Mouse (Mus musculus): ENCODE measurements at regions not wholly inside any gene's neighbourhood (a gene's known extent, or its start where the extent isn't known, plus 50 kb on each side); places are given as distances from the start of the nearest gene placed in this dataset.

GRCm38 (mm10) chr6:84473171-84473570, 120.5 kb downstream of the Cyp26b1 start:
- WGBS: 73% methylated on average over 3 of the region's 3 CpGs

GRCm38 (mm10) chr6:84472287-84472686, 121.4 kb downstream of the Cyp26b1 start:
- no peaks in the 10 kb centered on the region for H3K27me3 ChIP-seq (replicated peaks)
- no peak overlapping the region for H3K4me3 ChIP-seq
- no peak overlapping the region for H3K27ac ChIP-seq
- no peak overlapping the region for H3K4me2 ChIP-seq (replicated peaks)
- WGBS: 23% methylated on average over 3 of the region's 3 CpGs
- H3K9me3 ChIP-seq: no peaks in the 10 kb centered on the region
- H3K4me1 ChIP-seq: 0 out of 2 replicates have a peak, but pooled peaks cover 3% of the 10 kb centered on the region
- H3K36me3 ChIP-seq: no peaks in the 10 kb centered on the region
- no peak for ATAC-seq (ENCODE audit: low FRiP score, low read depth)
- H3K9ac ChIP-seq: no peak overlapping the region

More at GRCm38 (mm10) chr6:84473171-84473570, 120.5 kb downstream of the Cyp26b1 start:
- no peak overlapping the region for H3K4me3 ChIP-seq
- no peaks in the 10 kb centered on the region for H3K27me3 ChIP-seq (replicated peaks)
- no peak overlapping the region for H3K27ac ChIP-seq
- no peaks in the 10 kb centered on the region for H3K36me3 ChIP-seq
- ATAC-seq (ENCODE audit: low FRiP score, low read depth): no peak
- H3K9ac ChIP-seq: no peak overlapping the region
- H3K9me3 ChIP-seq: no peaks in the 10 kb centered on the region
- H3K4me1 ChIP-seq: 0 out of 2 replicates have a peak, but pooled peaks cover 3% of the 10 kb centered on the region
- H3K4me2 ChIP-seq (replicated peaks): no peak overlapping the region

- no peak overlapping the region for H3K4me2 ChIP-seq (replicated peaks)
- no peaks in the 10 kb centered on the region for H3K9me3 ChIP-seq
- H3K36me3 ChIP-seq: no peaks in the 10 kb centered on the region
- no peak overlapping the region for H3K4me3 ChIP-seq
- WGBS: 91% methylated on average over 3 of the region's 3 CpGs
- no peaks in the 10 kb centered on the region for H3K4me1 ChIP-seq
- no peak for ATAC-seq (ENCODE audit: low FRiP score, low read depth)
- H3K27me3 ChIP-seq (replicated peaks): no peaks in the 10 kb centered on the region
- no peak overlapping the region for H3K27ac ChIP-seq
- no peak overlapping the region for H3K9ac ChIP-seq
Observed at GRCm38 (mm10) chr6:84467319-84467718, 126.4 kb downstream of the Cyp26b1 start.

GRCm38 (mm10) chr6:84466223-84466622, 127.5 kb downstream of the Cyp26b1 start:
- Histone ChIP-seq H3K27ac (no peak overlapping the region), H3K9me3 (no peaks in the 10 kb centered on the region), H3K9ac (no peak overlapping the region), H3K4me3 (no peak overlapping the region), H3K27me3 (replicated peaks) (no peaks in the 10 kb centered on the region), H3K4me2 (replicated peaks) (no peak overlapping the region), H3K36me3 (no peaks in the 10 kb centered on the region), H3K4me1 (no peaks in the 10 kb centered on the region)
- 49% methylated on average over 7 of the region's 7 CpGs for WGBS
- no peak for ATAC-seq (ENCODE audit: low FRiP score, low read depth)

- H3K36me3 ChIP-seq: no peaks in the 10 kb centered on the region
- no peak overlapping the region for H3K27ac ChIP-seq
- H3K9me3 ChIP-seq: no peaks in the 10 kb centered on the region
- no peak overlapping the region for H3K9ac ChIP-seq
- H3K4me2 ChIP-seq (replicated peaks): no peak overlapping the region
- no peaks in the 10 kb centered on the region for H3K4me1 ChIP-seq
- no peak for ATAC-seq (ENCODE audit: low FRiP score, low read depth)
- 93% methylated on average over 5 of the region's 5 CpGs for WGBS
- H3K27me3 ChIP-seq (replicated peaks): no peaks in the 10 kb centered on the region
- H3K4me3 ChIP-seq: no peak overlapping the region
Observed at GRCm38 (mm10) chr6:84465596-84465995, 128.1 kb downstream of the Cyp26b1 start.

- WGBS: 89% methylated on average over 7 of the region's 7 CpGs
- H3K4me1 ChIP-seq: no peaks in the 10 kb centered on the region
- H3K36me3 ChIP-seq: no peaks in the 10 kb centered on the region
- H3K4me3 ChIP-seq: no peak overlapping the region
- ATAC-seq (ENCODE audit: low FRiP score, low read depth): no peak
- no peak overlapping the region for H3K27ac ChIP-seq
- H3K27me3 ChIP-seq (replicated peaks): no peaks in the 10 kb centered on the region
- no peak overlapping the region for H3K9ac ChIP-seq
- no peak overlapping the region for H3K4me2 ChIP-seq (replicated peaks)
- H3K9me3 ChIP-seq: no peaks in the 10 kb centered on the region
Observed at GRCm38 (mm10) chr6:84463592-84464367, 129.9 kb downstream of the Cyp26b1 start.

GRCm38 (mm10) chr6:84456803-84457202, 136.9 kb downstream of the Cyp26b1 start:
- Histone ChIP-seq H3K4me2 (replicated peaks) (no peak overlapping the region), H3K27me3 (replicated peaks) (no peaks in the 10 kb centered on the region), H3K9me3 (no peaks in the 10 kb centered on the region), H3K4me3 (no peak overlapping the region), H3K9ac (no peak overlapping the region), H3K4me1 (no peaks in the 10 kb centered on the region), H3K27ac (no peak overlapping the region), H3K36me3 (no peaks in the 10 kb centered on the region)
- 89% methylated on average over 3 of the region's 3 CpGs for WGBS
- ATAC-seq (ENCODE audit: low FRiP score, low read depth): no peak

- no peak overlapping the region for H3K4me2 ChIP-seq (replicated peaks)
- no peak overlapping the region for H3K27ac ChIP-seq
- ATAC-seq (ENCODE audit: low FRiP score, low read depth): no peak
- no peak overlapping the region for H3K4me3 ChIP-seq
- no peaks in the 10 kb centered on the region for H3K36me3 ChIP-seq
- no peaks in the 10 kb centered on the region for H3K27me3 ChIP-seq (replicated peaks)
- no peak overlapping the region for H3K9ac ChIP-seq
- H3K4me1 ChIP-seq: no peaks in the 10 kb centered on the region
- 63% methylated on average over 4 of the region's 4 CpGs for WGBS
- H3K9me3 ChIP-seq: no peaks in the 10 kb centered on the region
Observed at GRCm38 (mm10) chr6:84445093-84445492, 148.6 kb downstream of the Cyp26b1 start.

GRCm38 (mm10) chr6:84442667-84443066, 151.0 kb downstream of the Cyp26b1 start:
- Histone ChIP-seq H3K9me3 (no peaks in the 10 kb centered on the region), H3K4me2 (replicated peaks) (no peak overlapping the region), H3K27me3 (replicated peaks) (no peaks in the 10 kb centered on the region), H3K27ac (no peak overlapping the region), H3K9ac (no peak overlapping the region), H3K4me1 (no peaks in the 10 kb centered on the region), H3K36me3 (no peaks in the 10 kb centered on the region), H3K4me3 (no peak overlapping the region)
- no peak for ATAC-seq (ENCODE audit: low FRiP score, low read depth)
- WGBS: 89% methylated on average over 1 of the region's 1 CpGs

- 76% methylated on average over 5 of the region's 5 CpGs for WGBS
- ATAC-seq (ENCODE audit: low FRiP score, low read depth): no peak
- no peaks in the 10 kb centered on the region for H3K27me3 ChIP-seq (replicated peaks)
- no peaks in the 10 kb centered on the region for H3K4me1 ChIP-seq
- H3K9ac ChIP-seq: no peak overlapping the region
- H3K4me3 ChIP-seq: no peak overlapping the region
- no peaks in the 10 kb centered on the region for H3K9me3 ChIP-seq
- no peak overlapping the region for H3K27ac ChIP-seq
- H3K36me3 ChIP-seq: no peaks in the 10 kb centered on the region
- no peak overlapping the region for H3K4me2 ChIP-seq (replicated peaks)
Observed at GRCm38 (mm10) chr6:84441721-84442480, 151.8 kb downstream of the Cyp26b1 start.

GRCm38 (mm10) chr6:84436716-84437115, 157.0 kb downstream of the Cyp26b1 start:
- 95% methylated on average over 1 of the region's 1 CpGs for WGBS
- H3K27ac ChIP-seq: no peak overlapping the region
- H3K27me3 ChIP-seq (replicated peaks): no peaks in the 10 kb centered on the region
- H3K36me3 ChIP-seq: no peaks in the 10 kb centered on the region
- H3K9me3 ChIP-seq: no peaks in the 10 kb centered on the region
- peaks cover 9% of the 10 kb centered on the region for H3K4me1 ChIP-seq
- no peak overlapping the region for H3K9ac ChIP-seq
- no peak overlapping the region for H3K4me3 ChIP-seq
- no peak for ATAC-seq (ENCODE audit: low FRiP score, low read depth)
- H3K4me2 ChIP-seq (replicated peaks): no peak overlapping the region

GRCm38 (mm10) chr6:84434532-84434931, 159.2 kb downstream of the Cyp26b1 start:
- no peaks in the 10 kb centered on the region; the same call in 1 of the 2 replicates for H3K27me3 ChIP-seq (replicated peaks)
- H3K27ac ChIP-seq: no peak overlapping the region
- H3K9me3 ChIP-seq: no peaks in the 10 kb centered on the region
- H3K4me3 ChIP-seq: no peak overlapping the region
- WGBS: 87% methylated on average over 6 of the region's 6 CpGs
- peaks cover 15% of the 10 kb centered on the region for H3K4me1 ChIP-seq
- no peak overlapping the region for H3K4me2 ChIP-seq (replicated peaks)
- no peak for ATAC-seq (ENCODE audit: low FRiP score, low read depth)
- no peaks in the 10 kb centered on the region for H3K36me3 ChIP-seq
- H3K9ac ChIP-seq: no peak overlapping the region
